Mouse (Mus musculus): ENCODE data around the gene Sart1.
"Not testable (repeated sequence)": the region's sequence is repeated elsewhere in the genome, so short reads cannot be mapped to it uniquely, and the experiment has no call there.

The Sart1 gene

GRCm38 (mm10) chr19:5413840-5414239 is 25.3 kb upstream of the Sart1 start:
- DNase-seq = peak; percentile 93

GRCm38 (mm10) chr19:5411961-5412360 is 23.5 kb upstream of the Sart1 start:
- peak; percentile 98 for DNase-seq

GRCm38 (mm10) chr19:5410641-5411040 is 22.1 kb upstream of the Sart1 start:
- no peak for DNase-seq

- peak; percentile 97 for DNase-seq
Observed at GRCm38 (mm10) chr19:5409068-5409467, 20.6 kb upstream of the Sart1 start.

GRCm38 (mm10) chr19:5408057-5409001 is 19.8 kb upstream of the Sart1 start:
- DNase-seq = peak; percentile 97

- peak; percentile 96 for DNase-seq
Observed at GRCm38 (mm10) chr19:5407133-5407532, 18.6 kb upstream of the Sart1 start.

GRCm38 (mm10) chr19:5406531-5407126 is 18.1 kb upstream of the Sart1 start:
- DNase-seq = peak; percentile 98

GRCm38 (mm10) chr19:5405924-5406323 is 17.4 kb upstream of the Sart1 start:
- no peak for DNase-seq

- no peak for DNase-seq
Observed at GRCm38 (mm10) chr19:5402293-5402692, 13.8 kb upstream of the Sart1 start, which contains the start of gene Tsga10ip. Gene Tsga10ip, minus strand, starts transcription at chr19:5402526.

GRCm38 (mm10) chr19:5401073-5401472 is 12.6 kb upstream of the Sart1 start:
- DNase-seq = not testable (repeated sequence)

- DNase-seq = no peak
Observed at GRCm38 (mm10) chr19:5395371-5395770, 6.9 kb upstream of the Sart1 start.

- DNase-seq = no peak
Observed at GRCm38 (mm10) chr19:5394168-5394567, 5.7 kb upstream of the Sart1 start.

GRCm38 (mm10) chr19:5392892-5393291 is 4.4 kb upstream of the Sart1 start:
- no peak for DNase-seq

- no peak for DNase-seq
Observed at GRCm38 (mm10) chr19:5390416-5390815, 1.9 kb upstream of the Sart1 start.

GRCm38 (mm10) chr19:5389647-5390046 is 1.1 kb upstream of the Sart1 start:
- peak; percentile 95 for DNase-seq

GRCm38 (mm10) chr19:5388011-5388441 is 477 bp downstream of the Sart1 start:
- DNase-seq = no peak

GRCm38 (mm10) chr19:5384715-5385114 is 3.8 kb downstream of the Sart1 start:
- no peak for DNase-seq

GRCm38 (mm10) chr19:5383326-5383725 is 5.2 kb downstream of the Sart1 start:
- DNase-seq = peak; percentile 90

- DNase-seq = no peak
Observed at GRCm38 (mm10) chr19:5377446-5377845, 11.1 kb downstream of the Sart1 start.

- DNase-seq = no peak
Observed at GRCm38 (mm10) chr19:5374748-5375147, 13.8 kb downstream of the Sart1 start.

GRCm38 (mm10) chr19:5374177-5374576 is 14.3 kb downstream of the Sart1 start:
- DNase-seq = no peak

- no peak for DNase-seq
Observed at GRCm38 (mm10) chr19:5372724-5373123, 15.8 kb downstream of the Sart1 start.

GRCm38 (mm10) chr19:5370932-5371331 is 17.6 kb downstream of the Sart1 start:
- no peak for DNase-seq

- DNase-seq = no peak
Observed at GRCm38 (mm10) chr19:5367455-5367854, 21.0 kb downstream of the Sart1 start.

Data from heart, adult 11 months (tissue).